Mouse (Mus musculus) thymus, postnatal 10 days (tissue): Measurements from ENCODE around the gene Stt3b.

Source experiments
- DNase-seq, 2 experiments: peaks; one replicate each; pipeline ENCODE4 v3.0.0; 2021; ENCODE audit warnings: low spot score in 2 of 2

Stt3b gene

GRCm38 (mm10) chr9:115214572-115215571 is 95.3 kb downstream of the Stt3b start:
- DNase-seq, result no peak

DNA sequence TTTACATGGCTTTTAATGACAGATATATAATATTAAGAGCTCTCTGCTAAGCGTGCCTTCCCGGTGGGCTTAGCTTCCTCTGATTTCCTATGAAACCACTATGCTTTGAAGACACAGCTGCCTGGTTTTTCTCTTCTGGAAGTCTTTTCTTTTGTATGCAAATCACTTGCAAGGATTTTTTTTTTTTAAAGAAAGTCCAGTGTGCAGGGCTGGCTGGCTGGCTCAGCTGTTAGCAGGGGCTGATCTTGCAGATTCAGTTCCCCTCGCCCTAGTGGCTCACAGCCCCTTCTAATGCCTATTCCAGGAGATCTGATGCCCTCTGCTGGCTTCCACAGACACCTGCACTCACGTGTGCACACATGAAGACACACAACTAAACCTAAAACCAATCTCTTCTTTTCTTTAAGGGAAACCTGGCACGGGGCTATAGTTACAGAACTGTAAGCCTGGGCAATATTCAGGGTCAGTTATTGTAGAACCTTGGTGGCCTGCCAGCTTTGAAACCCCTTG is 96.4 kb downstream of the Stt3b start:
- DNase-seq, result no peak

DNA sequence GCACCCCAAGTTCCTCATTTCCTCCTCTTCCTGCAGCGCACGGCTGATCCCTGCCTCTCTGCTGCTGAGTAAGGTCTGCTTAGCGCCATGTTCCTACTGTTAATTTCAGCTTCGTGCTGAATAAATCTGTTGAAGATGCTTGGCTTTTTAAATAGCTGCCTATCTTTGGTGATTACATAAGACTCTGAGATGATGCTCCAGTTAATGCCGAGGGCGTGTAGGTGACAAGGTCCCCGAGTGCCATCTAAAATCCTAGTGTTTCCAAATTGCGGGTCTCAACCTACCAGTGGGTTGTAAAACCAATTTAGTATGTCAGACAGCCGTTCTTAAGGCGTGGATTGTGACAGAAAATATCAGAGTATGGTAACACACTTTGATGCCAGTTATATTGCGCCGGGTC is 99.7 kb downstream of the Stt3b start:
- no peak for DNase-seq

DNA sequence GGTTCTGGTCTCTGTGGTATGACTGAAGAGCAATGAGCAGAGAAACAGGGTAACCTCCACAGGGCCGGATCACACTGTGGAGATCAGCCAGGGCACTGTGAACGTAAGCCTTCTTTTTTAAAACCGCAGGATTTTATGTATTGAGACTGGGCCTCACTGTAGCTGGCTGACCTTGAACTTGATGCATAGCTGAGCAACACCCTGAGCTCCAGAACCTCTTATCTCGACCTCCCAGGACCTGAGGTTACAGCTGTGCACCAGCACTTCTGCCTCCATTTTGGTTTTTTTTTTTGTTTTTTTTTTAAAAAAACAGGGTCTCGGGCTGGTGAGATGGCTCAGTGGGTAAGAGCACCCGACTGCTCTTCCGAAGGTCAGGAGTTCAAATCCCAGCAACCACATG is 100.5 kb downstream of the Stt3b start:
- no peak for DNase-seq

- no peak for DNase-seq
Measured at GRCm38 (mm10) chr9:115206219-115206618, 104.0 kb downstream of the Stt3b start.

DNA sequence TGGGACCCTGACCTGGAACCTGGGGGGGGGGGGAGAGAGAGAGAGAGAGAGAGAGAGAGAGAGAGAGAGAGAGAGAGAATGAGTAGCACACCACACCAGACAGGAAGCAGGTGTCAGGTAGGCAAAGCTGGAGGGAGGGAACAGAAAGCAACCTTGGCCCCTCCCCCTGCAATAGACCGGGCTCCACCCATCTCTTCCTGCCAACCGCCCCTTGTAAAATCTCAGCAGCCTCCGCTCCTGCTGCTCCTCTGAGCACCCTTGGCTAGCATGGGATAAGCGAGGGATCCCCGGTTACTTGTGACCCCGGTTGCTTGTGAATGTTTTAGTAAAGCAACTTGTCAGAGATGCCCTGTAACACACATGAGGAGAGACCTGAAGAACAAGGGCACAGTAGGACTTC is 104.7 kb downstream of the Stt3b start:
- peak; percentile 52 to 53 for DNase-seq

DNA sequence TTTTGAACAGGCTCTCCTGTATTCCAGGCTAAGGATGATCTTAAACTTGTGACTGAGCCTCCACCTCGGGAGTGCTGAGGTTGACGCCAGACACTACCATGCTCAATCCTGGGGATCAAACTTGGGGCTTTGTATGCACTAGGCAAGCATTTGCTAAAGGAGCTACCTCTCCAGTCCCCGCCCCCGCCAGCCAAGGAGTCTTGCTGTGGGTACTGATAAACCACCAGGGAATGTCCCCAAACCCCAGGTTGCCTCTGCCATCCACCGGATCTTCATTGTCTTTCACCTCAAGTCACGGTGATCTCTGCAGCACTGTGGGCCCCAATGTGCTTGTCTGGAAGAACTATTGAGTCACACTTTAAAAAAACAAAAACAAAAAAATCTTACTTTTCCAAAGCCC is 107.1 kb downstream of the Stt3b start:
- no peak for DNase-seq

DNA sequence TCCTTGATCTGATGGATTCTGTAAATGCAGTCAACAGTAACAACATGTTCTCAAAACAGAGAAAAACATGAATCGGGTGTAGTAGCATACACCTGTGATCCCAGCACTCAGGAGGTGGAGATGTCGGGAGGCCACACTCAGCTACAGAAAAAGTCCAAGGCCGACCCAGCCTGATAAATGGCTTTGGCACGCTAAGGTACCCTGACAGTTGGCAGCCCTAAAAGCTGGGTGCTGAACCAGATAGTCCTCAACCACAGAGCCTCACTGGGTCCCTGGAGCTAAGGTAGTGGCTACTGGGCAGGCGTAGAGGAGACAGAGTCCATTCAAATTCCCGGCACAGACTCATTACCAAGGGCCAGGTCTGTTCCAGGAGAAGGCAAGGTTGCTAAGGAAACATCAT is 109.0 kb downstream of the Stt3b start:
- no peak for DNase-seq

DNA sequence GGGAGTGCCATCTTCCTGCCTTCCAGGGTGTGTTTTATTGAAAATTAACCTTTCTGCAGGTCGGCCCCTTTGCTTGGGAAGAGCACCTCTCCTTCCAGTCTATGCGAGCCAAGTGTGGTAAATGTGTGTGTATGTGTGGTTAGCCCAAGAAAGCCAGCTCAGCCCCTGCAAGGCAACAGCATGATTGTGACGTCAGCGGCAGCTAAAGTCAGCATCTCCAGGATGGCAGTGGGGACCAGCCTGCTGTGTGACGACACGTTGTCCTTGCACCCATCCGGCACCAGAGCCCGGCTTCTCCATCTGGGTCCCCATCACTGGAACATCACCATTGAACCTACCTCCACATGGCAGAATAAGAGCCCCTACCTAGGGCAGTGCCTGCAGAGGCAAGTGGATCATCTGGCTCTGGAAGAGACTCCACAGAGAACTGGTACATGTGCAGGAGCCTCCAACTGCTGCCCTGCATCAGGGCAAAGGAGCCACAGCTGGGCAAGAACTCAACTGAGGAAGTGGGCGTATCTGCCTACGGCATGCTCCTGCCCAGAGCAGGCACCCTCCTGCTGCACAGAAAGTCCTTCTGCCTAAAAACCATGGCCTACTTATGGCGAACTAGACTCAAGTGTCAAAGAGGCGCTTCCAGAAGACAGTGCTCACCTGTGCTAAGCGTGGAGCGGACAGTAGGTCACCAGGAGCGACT is 109.9 kb downstream of the Stt3b start:
- peak in 1 of 2 experiments; percentile 17 for DNase-seq

- DNase-seq, result no peak
Measured at GRCm38 (mm10) chr9:115197082-115197481, 113.1 kb downstream of the Stt3b start.

GRCm38 (mm10) chr9:115192890-115193289 is 117.3 kb downstream of the Stt3b start:
- DNase-seq, result no peak
